Mouse (Mus musculus) CH12.LX (cell line): Measurements from ENCODE around the gene Tspan4. TPM values are rescaled to one million over a fixed set of nuclear protein-coding genes. Genes with fewer than 3 reads are reported as not detected.

ENCODE experiments used
- DNase-seq: peaks from one replicate; pipeline ENCODE4 v3.0.0-alpha.2; 2013; ENCODE audit errors: extremely low read depth
- H3K27ac ChIP-seq: 2 replicates; pipeline ENCODE4 v1.5.1; 2012; ENCODE audit warnings: low read depth, mild to moderate bottlenecking, control low read depth, moderate library complexity; ENCODE audit not compliant: insufficient read depth
- H3K27me3 ChIP-seq: replicated peaks from 2 replicates; pipeline ENCODE3; 2012; ENCODE audit warnings: inconsistent platforms
- H3K36me3 ChIP-seq, 2 experiments: replicated peaks in 1 of 2; 2 replicates each; pipeline versions ENCODE3 to v1.6.1; 2012; ENCODE audit warnings: inconsistent platforms in 1 of 2, low read length in 1 of 2, mild to moderate bottlenecking in 1 of 2, mixed read lengths in 1 of 2, moderate library complexity in 1 of 2; ENCODE audit not compliant: control insufficient read depth in 1 of 2, insufficient read depth in 1 of 2
- H3K4me1 ChIP-seq, 2 experiments: 2 replicates each; pipeline ENCODE4 v1.6.1; 2012; ENCODE audit warnings: inconsistent platforms in 1 of 2, moderate library complexity in 1 of 2; ENCODE audit not compliant: insufficient read depth in 2 of 2, control insufficient read depth in 1 of 2
- H3K4me2 ChIP-seq: 2 replicates; pipeline ENCODE4 v1.6.1; 2012; ENCODE audit warnings: low read depth, mild to moderate bottlenecking, control low read depth; ENCODE audit not compliant: poor library complexity, insufficient read depth, severe bottlenecking
- H3K4me3 ChIP-seq, 3 experiments: fragments of 150-350 bp in 1 of 3; sonication (generic) in 1 of 3; replicated peaks in 1 of 3; 2 replicates each; pipeline versions ENCODE3 to v1.5.1; 2011 to 2012; ENCODE audit warnings: low read depth in 2 of 3, low read length in 2 of 3, mild to moderate bottlenecking in 2 of 3, moderate library complexity in 2 of 3, control low read depth in 1 of 3, improper control_type of control experiment in 1 of 3, inconsistent platforms in 1 of 3, mixed read lengths in 1 of 3; ENCODE audit not compliant: poor library complexity in 1 of 3
- H3K79me2 ChIP-seq: replicated peaks from 2 replicates; pipeline ENCODE4 v1.6.1; 2012; ENCODE audit warnings: mild to moderate bottlenecking, moderate library complexity; ENCODE audit not compliant: control insufficient read depth, poor library complexity, insufficient read depth, severe bottlenecking; ENCODE audit errors: extremely low read depth
- H3K9ac ChIP-seq: 2 replicates; pipeline ENCODE4 v1.6.1; 2012; ENCODE audit warnings: low read depth, mild to moderate bottlenecking, control low read depth, moderate library complexity; ENCODE audit not compliant: insufficient read depth
- H3K9me3 ChIP-seq: replicated peaks from 2 replicates; pipeline ENCODE3; 2012; ENCODE audit warnings: low read length, inconsistent platforms, mixed read lengths
- CHD1 ChIP-seq: IDR thresholded peaks from 2 replicates; pipeline ENCODE4 v1.6.1; 2012; ENCODE audit warnings: low read depth, low read length, improper control_type of control experiment, inconsistent platforms
- ELF1 ChIP-seq: IDR thresholded peaks from 2 replicates; pipeline ENCODE4 v1.6.1; 2014; ENCODE audit warnings: low read depth, mild to moderate bottlenecking, inconsistent platforms, low read length, improper control_type of control experiment
- EP300 ChIP-seq: IDR thresholded peaks from 2 replicates; pipeline ENCODE4 v1.6.1; 2011; ENCODE audit warnings: low read length, improper control_type of control experiment
- GABPA ChIP-seq: IDR thresholded peaks from 2 replicates; pipeline ENCODE4 v1.6.1; 2012; ENCODE audit warnings: low read depth, low read length, improper control_type of control experiment, inconsistent platforms; ENCODE audit not compliant: insufficient replicate concordance
- MAX ChIP-seq: IDR thresholded peaks from 2 replicates; pipeline ENCODE4 v1.6.1; 2011; ENCODE audit warnings: low read length, improper control_type of control experiment
- MEF2A ChIP-seq: IDR thresholded peaks from 2 replicates; pipeline ENCODE4 v1.6.1; 2014; ENCODE audit warnings: low read depth, mild to moderate bottlenecking, inconsistent platforms, low read length, improper control_type of control experiment, borderline replicate concordance
- MXI1 ChIP-seq: IDR thresholded peaks from 2 replicates; pipeline ENCODE4 v1.6.1; 2011; ENCODE audit warnings: mild to moderate bottlenecking, low read depth, low read length, improper control_type of control experiment
- MYC ChIP-seq: IDR thresholded peaks from 2 replicates; pipeline ENCODE4 v1.6.1; 2011; ENCODE audit warnings: low read depth, mild to moderate bottlenecking, improper control_type of control experiment, low read length
- NRF1 ChIP-seq: IDR thresholded peaks from 2 replicates; pipeline ENCODE4 v1.6.1; 2014; ENCODE audit warnings: low read depth, mild to moderate bottlenecking, inconsistent platforms, low read length, improper control_type of control experiment, moderate library complexity
- PAX5 ChIP-seq: IDR thresholded peaks from 2 replicates; pipeline ENCODE4 v1.6.1; 2012; ENCODE audit warnings: low read length, inconsistent platforms, mixed read lengths
- POLR2A ChIP-seq: IDR thresholded peaks from 2 replicates; pipeline ENCODE4 v1.6.1; 2011; ENCODE audit warnings: low read depth, mild to moderate bottlenecking, improper control_type of control experiment, low read length
- RAD21 ChIP-seq: IDR thresholded peaks from 2 replicates; pipeline ENCODE4 v1.6.1; 2011; ENCODE audit warnings: low read depth, mild to moderate bottlenecking, low read length, improper control_type of control experiment, moderate library complexity
- RCOR1 ChIP-seq: conservative IDR thresholded peaks from 2 replicates; pipeline ENCODE4 v1.6.1; 2012; ENCODE audit warnings: low read depth, mild to moderate bottlenecking, inconsistent platforms, low read length, improper control_type of control experiment
- SIN3A ChIP-seq: IDR thresholded peaks from 2 replicates; pipeline ENCODE4 v1.6.1; 2012; ENCODE audit warnings: low read length, improper control_type of control experiment, inconsistent platforms
- TBP ChIP-seq: conservative IDR thresholded peaks from 2 replicates; pipeline ENCODE4 v1.6.1; 2011; ENCODE audit warnings: low read depth, low read length, improper control_type of control experiment
- UBTF ChIP-seq: IDR thresholded peaks from 2 replicates; pipeline ENCODE4 v1.6.1; 2012; ENCODE audit warnings: low read depth, mild to moderate bottlenecking, inconsistent platforms, low read length, improper control_type of control experiment, moderate library complexity
- ZC3H11A ChIP-seq: IDR thresholded peaks from 2 replicates; pipeline ENCODE4 v1.6.1; 2012; ENCODE audit warnings: low read depth, mild to moderate bottlenecking, inconsistent platforms, low read length, improper control_type of control experiment
- ZKSCAN1 ChIP-seq: IDR thresholded peaks from 2 replicates; pipeline ENCODE4 v1.6.1; 2012; ENCODE audit warnings: low read depth, inconsistent platforms, low read length, improper control_type of control experiment, borderline replicate concordance
- ZMIZ1 ChIP-seq: IDR thresholded peaks from 2 replicates; pipeline ENCODE4 v1.6.1; 2012; ENCODE audit warnings: low read depth, mild to moderate bottlenecking, inconsistent platforms, low read length, improper control_type of control experiment
- ZNF384 ChIP-seq: IDR thresholded peaks from 2 replicates; pipeline ENCODE4 v1.6.1; 2012; ENCODE audit warnings: low read depth, low read length, improper control_type of control experiment, inconsistent platforms
- dilution Hi-C: fragments of 300-500 bp; cut with MboI; formaldehyde crosslinking; loops from 2 replicates; pipeline ENCODE4 v1.14.3; 2020; ENCODE audit warnings: low sequenced_read_pairs; ENCODE audit not compliant: extremely low pct_unique_long_range_greater_than_20kb, extremely low pct_ligation_motif_present
- in situ Hi-C: fragments of 300-500 bp; cut with MboI; formaldehyde crosslinking; loops from 3 replicates; pipeline ENCODE4 v1.14.3; 2019; ENCODE audit warnings: low sequenced_read_pairs, low pct_ligation_motif_present, low pct_unique_long_range_greater_than_20kb, mixed read lengths
- polyA plus RNA-seq: library from polyadenylated mRNA; unstranded; fragments of >175 nt; gene quantifications from 2 replicates; pipeline ENCODE4 v1.2.1, GENCODE M21; 2012; ENCODE audit warnings: low read depth; ENCODE audit not compliant: insufficient read length
- total RNA-seq, 2 experiments: library from RNA; depleted of rRNA; stranded (reverse); fragments of 300-350 nt in 1 of 2; fragments of >200 nt in 1 of 2; gene quantifications; 2 replicates each; pipeline ENCODE4 v1.2.3; 2012 to 2014

Tspan4 gene
- total and polyA plus RNA-seq, 3 experiments: 21.2 to 28.9 (median 28.4) TPM

GRCm38 (mm10) chr7:141482531-141483024, 7.5 kb downstream of the Tspan4 start:
- Histone ChIP-seq H3K27ac (no peak overlapping the region), H3K4me2 (peak overlapping the region; percentile 88; the same call in 1 of the 2 replicates), H3K79me2 (no peaks in the 10 kb centered on the region), H3K27me3 (no peaks in the 10 kb centered on the region), H3K4me1 (peaks cover 17 to 39% of the 10 kb centered on the region in 2 experiments), H3K9me3 (no peaks in the 10 kb centered on the region), H3K4me3 (no peak overlapping the region), H3K36me3 (peaks cover 0 to 43% of the 10 kb centered on the region in 2 experiments), H3K9ac (no peak overlapping the region)
- TF ChIP-seq EP300 (no peak), POLR2A (no peak), RAD21 (no peak), MYC (no peak), MEF2A (no peak)
- dilution Hi-C loops: no loop called here
- in situ Hi-C loops: loop anchor here (5.0 kb wide), 1 partner anchor 45 kb away; no protein-coding TSS in a partner anchor
- DNase-seq: no peak

- in situ Hi-C loops (loop anchor here (5.0 kb wide), 1 partner anchor 44 kb away; no protein-coding TSS in a partner anchor), dilution Hi-C loops (no loop called here)
- Histone ChIP-seq H3K4me1 (peaks cover 20 to 45% of the 10 kb centered on the region in 2 experiments), H3K27ac (no peak overlapping the region), H3K9ac (no peak overlapping the region), H3K4me3 (no peak overlapping the region), H3K4me2 (no peak overlapping the region), H3K79me2 (no peaks in the 10 kb centered on the region), H3K27me3 (no peaks in the 10 kb centered on the region), H3K9me3 (no peaks in the 10 kb centered on the region), H3K36me3 (peaks cover 0 to 44% of the 10 kb centered on the region in 2 experiments)
- no peak for DNase-seq
- no peak for TF ChIP-seq ZKSCAN1
- TF ChIP-seq PAX5: no peak
- no peak for TF ChIP-seq POLR2A
- TF ChIP-seq SIN3A: no peak
- TF ChIP-seq MXI1: no peak
- no peak for TF ChIP-seq CHD1
- no peak for TF ChIP-seq ZNF384
- no peak for TF ChIP-seq GABPA
- TF ChIP-seq ELF1: no peak
- no peak for TF ChIP-seq TBP
- TF ChIP-seq ZMIZ1: no peak
- no peak for TF ChIP-seq RCOR1
- no peak for TF ChIP-seq ZC3H11A
- TF ChIP-seq NRF1: no peak
- TF ChIP-seq MAX: no peak
- TF ChIP-seq UBTF: no peak
These were observed 8.1 kb downstream of the Tspan4 start for GRCm38 (mm10) chr7:141483114-141483653.
